Mouse (Mus musculus): ENCODE results near the gene Ide. TPM values are rescaled to one million over a fixed set of nuclear protein-coding genes. Genes with fewer than 3 reads are reported as not detected.

The Ide gene
- polyA plus RNA-seq, 1 experiment, result 13.4 TPM

DNA sequence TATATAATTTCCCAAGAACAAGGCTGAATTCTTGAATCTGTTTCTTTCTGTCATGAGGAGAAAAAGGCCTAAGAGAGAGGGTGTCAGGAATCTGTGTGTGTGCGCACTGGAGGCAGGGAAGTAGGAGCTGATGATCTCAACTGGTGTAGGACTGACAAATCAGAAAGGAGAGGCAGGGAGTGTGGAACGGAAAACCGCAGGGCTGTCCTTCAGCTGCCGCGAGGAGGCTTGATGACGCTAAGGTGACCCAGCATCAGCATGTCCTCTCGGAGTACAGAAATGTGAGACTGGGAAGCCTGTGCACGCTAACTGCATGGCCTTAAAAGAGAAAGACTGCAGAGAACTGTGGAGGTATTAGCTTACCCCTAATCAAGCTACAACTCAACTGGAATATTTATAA, 46.7 kb downstream of the Ide start:
- no peaks in the 10 kb centered on the region for H3K79me3 ChIP-seq (ENCODE audit: low read depth)
- TF ChIP-seq FOSL1 (IDR thresholded peaks at IDR 0.05; ENCODE audit: insufficient read depth, low read length, poor library complexity, severe bottlenecking) (no peak), USF1 (IDR thresholded peaks at IDR 0.05; ENCODE audit: low read depth) (no peak), MAX (IDR thresholded peaks at IDR 0.05) (no peak), CEBPB (IDR thresholded peaks at IDR 0.05; ENCODE audit: low read depth) (no peak), CTCF (IDR thresholded peaks at IDR 0.05; ENCODE audit: control insufficient read depth, insufficient read depth, insufficient read length) (no peak), MYOG (IDR thresholded peaks at IDR 0.05; ENCODE audit: control insufficient read depth, extremely low read depth, insufficient read length) (no peak), MYOD1 (IDR thresholded peaks at IDR 0.05; ENCODE audit: control insufficient read depth, insufficient read length, low read depth) (no peak)
- no peak overlapping the region for H3K4me3 ChIP-seq (ENCODE audit: insufficient read depth, poor library complexity, severe bottlenecking)
- no peaks in the 10 kb centered on the region for H3K27me3 ChIP-seq (ENCODE audit: control insufficient read depth, insufficient read depth, insufficient read length)
- no peaks in the 10 kb centered on the region for H3K79me2 ChIP-seq (ENCODE audit: control insufficient read depth, insufficient read depth)
- H3ac ChIP-seq (ENCODE audit: control insufficient read depth, insufficient read length, low read depth), result no peak overlapping the region
- H3K36me3 ChIP-seq (ENCODE audit: control insufficient read depth, insufficient read depth), result peaks cover 27% of the 10 kb centered on the region

DNA sequence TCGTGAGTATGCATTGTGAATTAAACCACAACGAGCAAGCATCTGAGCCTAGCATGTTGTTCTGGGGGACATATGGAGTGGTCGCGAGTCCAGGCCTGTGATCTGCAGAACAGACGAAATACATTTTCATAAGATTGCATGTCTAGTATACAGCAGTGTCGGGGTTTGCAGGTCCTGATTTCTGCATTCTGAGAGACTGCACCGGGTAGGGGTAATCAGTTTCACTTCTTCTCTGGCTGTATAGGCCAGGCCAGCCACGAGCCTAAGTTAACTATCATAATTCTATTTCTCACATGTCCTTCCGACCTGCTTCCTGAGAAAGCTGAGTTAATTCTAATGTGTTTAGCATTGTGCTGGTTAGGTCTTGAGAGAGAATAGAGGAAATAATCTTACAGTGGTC, 52.9 kb downstream of the Ide start:
- TF ChIP-seq CEBPB (IDR thresholded peaks at IDR 0.05; ENCODE audit: low read depth) (no peak), CTCF (IDR thresholded peaks at IDR 0.05; ENCODE audit: control insufficient read depth, insufficient read depth, insufficient read length) (no peak), MAX (IDR thresholded peaks at IDR 0.05) (no peak), FOSL1 (IDR thresholded peaks at IDR 0.05; ENCODE audit: insufficient read depth, low read length, poor library complexity, severe bottlenecking) (no peak), MYOG (IDR thresholded peaks at IDR 0.05; ENCODE audit: control insufficient read depth, extremely low read depth, insufficient read length) (no peak), MYOD1 (IDR thresholded peaks at IDR 0.05; ENCODE audit: control insufficient read depth, insufficient read length, low read depth) (no peak), USF1 (IDR thresholded peaks at IDR 0.05; ENCODE audit: low read depth) (no peak)
- H3K27me3 ChIP-seq (ENCODE audit: control insufficient read depth, insufficient read depth, insufficient read length), result no peaks in the 10 kb centered on the region
- H3K36me3 ChIP-seq (ENCODE audit: control insufficient read depth, insufficient read depth), result peaks cover 60% of the 10 kb centered on the region

DNA sequence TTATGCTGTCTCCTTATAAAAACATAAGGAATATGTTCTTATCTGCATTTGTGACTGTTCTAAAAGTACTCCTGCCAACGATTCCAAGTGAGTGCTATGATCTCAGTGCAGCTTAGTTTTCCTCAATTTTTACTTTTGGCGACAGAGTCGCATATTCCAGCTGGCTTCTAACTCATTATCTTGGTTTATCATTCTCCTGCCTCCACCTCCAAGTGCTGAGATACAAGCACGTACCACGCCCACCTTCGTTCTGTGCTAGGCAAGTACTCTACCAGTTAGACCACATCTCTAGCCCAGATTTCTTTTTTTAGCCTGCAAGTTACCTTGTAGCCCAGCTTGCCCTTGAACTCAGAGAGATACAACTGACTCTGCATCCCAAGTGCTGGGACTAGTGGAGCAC, 54.5 kb downstream of the Ide start:
- TF ChIP-seq MYOD1 (IDR thresholded peaks at IDR 0.05; ENCODE audit: control insufficient read depth, insufficient read length, low read depth) (no peak), CEBPB (IDR thresholded peaks at IDR 0.05; ENCODE audit: low read depth) (no peak)
- no peaks in the 10 kb centered on the region for H3K27me3 ChIP-seq (ENCODE audit: control insufficient read depth, insufficient read depth, insufficient read length)
- no peak overlapping the region for H3K4me3 ChIP-seq (ENCODE audit: insufficient read depth, poor library complexity, severe bottlenecking)
- peaks cover 74% of the 10 kb centered on the region for H3K36me3 ChIP-seq (ENCODE audit: control insufficient read depth, insufficient read depth)
- no peaks in the 10 kb centered on the region for H3K79me3 ChIP-seq (ENCODE audit: low read depth)
- H3K79me2 ChIP-seq (ENCODE audit: control insufficient read depth, insufficient read depth), result no peaks in the 10 kb centered on the region
- H3ac ChIP-seq (ENCODE audit: control insufficient read depth, insufficient read length, low read depth), result no peak overlapping the region

More for the DNA sequence above, 52.9 kb downstream of the Ide start:
- Histone ChIP-seq H3K79me2 (ENCODE audit: control insufficient read depth, insufficient read depth) (no peaks in the 10 kb centered on the region), H3K79me3 (ENCODE audit: low read depth) (no peaks in the 10 kb centered on the region), H3K4me3 (ENCODE audit: insufficient read depth, poor library complexity, severe bottlenecking) (no peak overlapping the region), H3ac (ENCODE audit: control insufficient read depth, insufficient read length, low read depth) (no peak overlapping the region)

DNA sequence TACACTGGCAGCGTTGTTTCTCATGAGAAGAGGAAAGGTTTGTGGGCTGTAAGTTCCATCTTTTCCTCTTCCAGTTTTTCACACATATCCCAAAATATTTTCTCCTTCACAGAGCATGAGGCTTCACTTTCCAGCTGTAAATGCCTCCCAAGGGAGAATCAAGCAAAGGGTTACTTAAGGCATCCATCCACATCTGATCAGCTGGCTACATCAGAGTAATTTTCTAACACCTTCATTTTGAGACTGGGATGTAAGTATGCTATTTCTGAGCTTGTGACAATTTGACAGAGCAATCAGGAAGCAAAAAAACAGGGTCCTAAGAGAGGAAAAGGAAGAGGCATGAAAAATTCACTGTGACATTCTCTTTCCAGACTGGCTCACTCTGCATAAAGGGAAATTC, 55.9 kb downstream of the Ide start:
- Histone ChIP-seq H3K27me3 (ENCODE audit: control insufficient read depth, insufficient read depth, insufficient read length) (no peaks in the 10 kb centered on the region), H3K79me2 (ENCODE audit: control insufficient read depth, insufficient read depth) (no peaks in the 10 kb centered on the region), H3K36me3 (ENCODE audit: control insufficient read depth, insufficient read depth) (peaks cover 77% of the 10 kb centered on the region), H3ac (ENCODE audit: control insufficient read depth, insufficient read length, low read depth) (no peak overlapping the region), H3K4me3 (ENCODE audit: insufficient read depth, poor library complexity, severe bottlenecking) (no peak overlapping the region), H3K79me3 (ENCODE audit: low read depth) (no peaks in the 10 kb centered on the region)
- TF ChIP-seq CEBPB (IDR thresholded peaks at IDR 0.05; ENCODE audit: low read depth) (no peak), MYOD1 (IDR thresholded peaks at IDR 0.05; ENCODE audit: control insufficient read depth, insufficient read length, low read depth) (no peak), USF1 (IDR thresholded peaks at IDR 0.05; ENCODE audit: low read depth) (no peak), FOSL1 (IDR thresholded peaks at IDR 0.05; ENCODE audit: insufficient read depth, low read length, poor library complexity, severe bottlenecking) (no peak), MYOG (IDR thresholded peaks at IDR 0.05; ENCODE audit: control insufficient read depth, extremely low read depth, insufficient read length) (no peak)

DNA sequence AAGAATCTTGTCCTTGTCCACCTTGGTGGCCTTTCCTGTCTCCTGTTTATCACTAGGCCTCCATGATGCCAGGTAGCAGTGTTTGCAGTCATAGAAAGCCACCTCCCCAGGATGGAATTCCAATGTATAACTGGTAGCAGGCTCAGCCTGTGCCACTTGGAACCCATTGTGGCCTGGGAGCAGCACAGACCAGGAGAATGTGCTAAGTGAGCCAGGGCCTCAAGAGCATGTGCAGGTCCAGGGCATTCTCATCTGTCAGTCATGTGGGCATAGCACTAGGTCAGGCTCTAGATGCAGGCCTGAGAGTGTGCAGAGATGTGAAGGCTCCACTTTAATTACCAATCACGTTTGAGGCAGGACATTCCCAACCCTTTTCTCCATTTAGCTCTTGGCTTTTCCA, 58.5 kb downstream of the Ide start:
- no peak overlapping the region for H3K4me3 ChIP-seq (ENCODE audit: insufficient read depth, poor library complexity, severe bottlenecking)
- H3K79me3 ChIP-seq (ENCODE audit: low read depth), result no peaks in the 10 kb centered on the region
- TF ChIP-seq CEBPB (IDR thresholded peaks at IDR 0.05; ENCODE audit: low read depth), result no peak
- TF ChIP-seq FOSL1 (IDR thresholded peaks at IDR 0.05; ENCODE audit: insufficient read depth, low read length, poor library complexity, severe bottlenecking), result no peak
- no peak for TF ChIP-seq MYOD1 (IDR thresholded peaks at IDR 0.05; ENCODE audit: control insufficient read depth, insufficient read length, low read depth)
- TF ChIP-seq MAX (IDR thresholded peaks at IDR 0.05), result no peak
- no peak for TF ChIP-seq USF1 (IDR thresholded peaks at IDR 0.05; ENCODE audit: low read depth)
- no peak for TF ChIP-seq MYOG (IDR thresholded peaks at IDR 0.05; ENCODE audit: control insufficient read depth, extremely low read depth, insufficient read length)
- no peak for TF ChIP-seq CTCF (IDR thresholded peaks at IDR 0.05; ENCODE audit: control insufficient read depth, insufficient read depth, insufficient read length)
- H3K27me3 ChIP-seq (ENCODE audit: control insufficient read depth, insufficient read depth, insufficient read length), result no peaks in the 10 kb centered on the region
- no peak overlapping the region for H3ac ChIP-seq (ENCODE audit: control insufficient read depth, insufficient read length, low read depth)
- peaks cover 67% of the 10 kb centered on the region for H3K36me3 ChIP-seq (ENCODE audit: control insufficient read depth, insufficient read depth)
- no peaks in the 10 kb centered on the region for H3K79me2 ChIP-seq (ENCODE audit: control insufficient read depth, insufficient read depth)

DNA sequence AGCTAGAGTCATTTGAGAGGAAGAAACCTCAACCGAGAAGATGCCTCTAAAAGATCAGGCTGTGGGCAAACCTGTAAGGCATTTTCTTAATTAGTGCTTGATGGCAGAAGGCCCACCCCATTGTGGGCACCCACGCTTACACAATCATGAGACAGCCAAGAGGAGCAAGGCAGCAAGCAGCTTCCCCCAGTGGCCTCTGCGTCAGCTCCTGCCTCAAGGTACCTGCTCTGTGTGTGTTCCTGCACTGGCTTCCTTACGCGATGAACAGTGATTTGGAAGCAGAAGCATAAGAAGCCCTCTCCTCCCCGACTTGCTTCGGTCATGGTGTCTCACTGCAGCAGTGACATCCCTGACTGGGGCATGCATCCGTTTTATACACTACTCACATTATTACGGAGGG, 62.1 kb downstream of the Ide start:
- H3K36me3 ChIP-seq (ENCODE audit: control insufficient read depth, insufficient read depth), result peaks cover 50% of the 10 kb centered on the region
- no peak overlapping the region for H3ac ChIP-seq (ENCODE audit: control insufficient read depth, insufficient read length, low read depth)
- H3K4me3 ChIP-seq (ENCODE audit: insufficient read depth, poor library complexity, severe bottlenecking), result no peak overlapping the region
- no peaks in the 10 kb centered on the region for H3K79me3 ChIP-seq (ENCODE audit: low read depth)
- no peaks in the 10 kb centered on the region for H3K27me3 ChIP-seq (ENCODE audit: control insufficient read depth, insufficient read depth, insufficient read length)
- TF ChIP-seq MAX (IDR thresholded peaks at IDR 0.05) (no peak), FOSL1 (IDR thresholded peaks at IDR 0.05; ENCODE audit: insufficient read depth, low read length, poor library complexity, severe bottlenecking) (no peak), CTCF (IDR thresholded peaks at IDR 0.05; ENCODE audit: control insufficient read depth, insufficient read depth, insufficient read length) (no peak), CEBPB (IDR thresholded peaks at IDR 0.05; ENCODE audit: low read depth) (no peak), MYOG (IDR thresholded peaks at IDR 0.05; ENCODE audit: control insufficient read depth, extremely low read depth, insufficient read length) (no peak), MYOD1 (IDR thresholded peaks at IDR 0.05; ENCODE audit: control insufficient read depth, insufficient read length, low read depth) (no peak), USF1 (IDR thresholded peaks at IDR 0.05; ENCODE audit: low read depth) (no peak)
- no peaks in the 10 kb centered on the region for H3K79me2 ChIP-seq (ENCODE audit: control insufficient read depth, insufficient read depth)

Measured in C2C12 (cell line).